Mouse (Mus musculus) adipose tissue, adult 10 weeks (tissue): ENCODE results near the gene Rtl5. TPM values are rescaled to one million over a fixed set of nuclear protein-coding genes. Genes with fewer than 3 reads are reported as not detected.

Source experiments
- polyA plus RNA-seq: library from polyadenylated mRNA; stranded (reverse); fragments of 350-450 nt; fragmentation: Illumina TruSeq; extraction: RNeasy Lipid Tissue Mini Kit (QIAGEN cat#74804); gene quantifications from one replicate; pipeline ENCODE4 v1.2.3, GENCODE M21; 2014; ENCODE audit warnings: low read depth, low replicate concordance

The Rtl5 gene
- 31.0 TPM for polyA plus RNA-seq

DNA sequence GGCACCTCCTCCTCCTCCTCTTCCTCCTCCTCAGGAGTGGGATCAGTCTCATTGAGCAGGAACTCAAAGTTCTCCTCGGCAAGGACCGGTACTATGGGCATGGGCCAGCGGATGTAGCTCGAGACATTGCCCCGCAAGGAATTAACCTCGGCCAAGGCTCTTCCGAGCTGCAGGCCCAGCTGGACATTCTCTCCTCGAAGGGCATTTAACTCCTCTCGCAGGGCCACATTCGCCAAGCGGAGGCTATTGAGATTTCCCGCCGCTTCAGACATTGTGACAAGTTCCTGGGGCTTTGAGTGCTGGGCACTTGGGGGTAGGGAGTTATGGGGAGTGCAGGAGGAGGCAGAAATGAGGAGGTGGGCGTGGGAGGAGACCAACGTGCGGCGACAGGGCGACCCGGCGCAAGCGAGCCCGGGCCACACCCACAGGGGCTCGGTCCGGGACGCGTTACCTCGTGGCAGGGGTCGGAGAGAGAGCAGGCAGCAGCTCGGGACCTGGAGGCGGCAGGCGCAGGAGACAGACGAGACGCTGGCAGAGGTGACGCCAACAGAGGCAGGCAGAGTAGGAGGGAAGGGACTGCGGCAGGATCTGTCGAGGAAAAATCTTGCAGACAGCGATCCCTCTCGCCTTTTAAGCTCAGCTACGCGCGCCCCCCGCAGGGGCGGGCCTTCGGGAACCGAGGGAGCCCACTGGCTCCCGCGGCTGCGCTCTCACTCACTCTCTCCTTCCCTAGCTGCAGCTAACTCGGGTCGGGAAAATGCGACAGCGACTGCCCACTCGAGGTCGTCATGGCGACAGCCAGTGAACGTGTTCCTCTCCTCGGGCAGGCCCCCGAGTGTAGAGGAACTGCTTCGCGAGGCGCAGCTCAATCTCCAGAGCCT lies at the start of gene Rtl5:
TSS of gene Rtl5 (minus strand) at position 714 of the 881 bp plus-strand sequence.

DNA sequence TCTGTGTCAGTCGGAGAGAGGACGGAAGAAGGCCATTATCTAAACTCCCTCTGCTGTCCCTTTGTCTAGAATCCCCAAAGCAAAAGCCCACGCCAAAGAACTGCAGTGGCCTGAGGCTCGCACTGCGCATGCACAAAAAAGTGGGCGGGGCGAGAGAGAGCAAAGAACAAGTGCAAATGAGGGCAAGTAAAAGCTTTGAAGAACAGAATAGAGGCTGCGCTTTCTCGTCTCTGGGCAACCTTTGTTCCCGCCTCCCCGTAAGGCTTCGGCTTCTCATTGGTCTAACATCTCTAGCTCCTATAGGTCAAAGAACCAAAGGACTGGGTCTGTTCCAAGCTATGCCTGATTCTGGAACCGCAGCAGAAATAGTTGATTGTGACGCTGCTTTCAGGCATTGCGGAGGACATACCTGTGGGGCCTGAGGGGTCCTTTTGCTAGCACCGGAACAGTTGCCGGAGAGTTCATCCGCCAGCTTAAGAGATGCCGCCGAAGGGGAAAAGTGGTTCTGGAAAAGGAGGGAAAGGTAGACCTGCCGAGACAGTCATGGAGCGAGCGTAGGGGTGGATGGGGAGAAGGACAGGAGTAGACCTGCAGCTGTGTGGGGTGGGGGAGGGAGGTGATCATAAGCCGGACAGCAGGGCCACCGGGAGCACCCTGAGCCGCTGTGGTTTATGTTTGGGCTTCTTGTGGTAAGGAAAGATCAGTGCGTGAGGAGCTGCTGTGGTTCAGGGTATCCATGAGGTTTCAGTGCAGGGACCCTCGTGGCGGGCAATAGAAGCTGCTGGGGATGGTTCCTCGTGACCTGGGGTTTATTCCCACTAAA lies 48.1 kb upstream of the Rtl5 start, which contains the start of gene Pin4:
TSS of gene Pin4 (plus strand) at position 406 of the 823 bp plus-strand sequence.

Other genes with a start within 250 kb of the Rtl5 start
- 4.5 TPM for gene Nhsl2, start 221.9 kb downstream of the Rtl5 start, polyA plus RNA-seq
- 79.0 TPM for gene Pin4, start 48.1 kb upstream of the Rtl5 start, polyA plus RNA-seq
- 0.48 TPM for gene Ercc6l, start 85.8 kb upstream of the Rtl5 start, polyA plus RNA-seq
- 1,532 TPM for gene Rps4x, start 118.1 kb upstream of the Rtl5 start, polyA plus RNA-seq
- 34.9 TPM for gene Cited1, start 180.9 kb upstream of the Rtl5 start, polyA plus RNA-seq